Mouse (Mus musculus) cortical plate, adult 2 months (tissue): ENCODE data around the gene Rimklb.

Experiments used
- CTCF ChIP-seq: fragments of 200-500 bp; IDR thresholded peaks from 2 replicates; pipeline ENCODE4 v1.5.1; 2011; ENCODE audit warnings: mild to moderate bottlenecking, control low read depth, low read length; ENCODE audit not compliant: insufficient read depth; ENCODE audit errors: extremely low read depth
- POLR2A ChIP-seq: fragments of 200-500 bp; IDR thresholded peaks from 2 replicates; pipeline ENCODE4 v1.6.1; 2011; ENCODE audit warnings: mild to moderate bottlenecking, low read length, control low read depth; ENCODE audit not compliant: insufficient read depth; ENCODE audit errors: extremely low read depth

DNA sequence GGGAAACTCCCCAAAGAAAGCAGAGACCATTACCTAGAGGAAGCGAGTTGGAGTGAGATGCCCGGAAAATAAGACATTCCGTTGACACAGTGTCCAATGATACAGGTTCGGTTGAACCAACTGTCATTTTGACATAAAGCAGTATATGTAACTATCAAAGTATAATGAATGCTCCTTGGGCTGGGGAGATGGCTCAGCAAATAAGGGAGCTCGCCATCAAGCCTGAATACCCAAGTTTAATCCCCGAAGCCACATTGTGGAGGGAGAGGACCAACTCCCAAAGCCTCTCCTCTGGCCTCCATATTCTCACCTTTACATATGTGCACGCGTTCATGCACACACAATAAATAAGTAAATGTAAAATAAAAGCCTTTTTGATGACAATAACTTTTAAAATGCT, 87.3 kb downstream of the Rimklb start:
- TF ChIP-seq CTCF = no peak
- no peak for TF ChIP-seq POLR2A
